Mouse (Mus musculus) lung, postnatal 0 days (tissue): ENCODE data around the gene Olfr154.

Experiments
- CTCF ChIP-seq: IDR thresholded peaks from 2 replicates; pipeline ENCODE4 v1.5.1; 2016; ENCODE audit warnings: antibody characterized with exemption, mild to moderate bottlenecking
- EP300 ChIP-seq: IDR thresholded peaks from 2 replicates; pipeline ENCODE4 v1.6.1; 2016; ENCODE audit warnings: antibody characterized with exemption, mild to moderate bottlenecking, control low read depth

GRCm38 (mm10) chr2:85650604-85651003 lies 13.7 kb downstream of the Olfr154 start, which contains the start of gene Olfr1002:
- TF ChIP-seq CTCF: no peak
- no peak for TF ChIP-seq EP300
